Mouse (Mus musculus): ENCODE results near the gene Kcnb1. TPM values are rescaled to one million over a fixed set of nuclear protein-coding genes. Genes with fewer than 3 reads are reported as not detected.

Kcnb1 gene
- polyA plus RNA-seq, 1 experiment: not detected

DNA sequence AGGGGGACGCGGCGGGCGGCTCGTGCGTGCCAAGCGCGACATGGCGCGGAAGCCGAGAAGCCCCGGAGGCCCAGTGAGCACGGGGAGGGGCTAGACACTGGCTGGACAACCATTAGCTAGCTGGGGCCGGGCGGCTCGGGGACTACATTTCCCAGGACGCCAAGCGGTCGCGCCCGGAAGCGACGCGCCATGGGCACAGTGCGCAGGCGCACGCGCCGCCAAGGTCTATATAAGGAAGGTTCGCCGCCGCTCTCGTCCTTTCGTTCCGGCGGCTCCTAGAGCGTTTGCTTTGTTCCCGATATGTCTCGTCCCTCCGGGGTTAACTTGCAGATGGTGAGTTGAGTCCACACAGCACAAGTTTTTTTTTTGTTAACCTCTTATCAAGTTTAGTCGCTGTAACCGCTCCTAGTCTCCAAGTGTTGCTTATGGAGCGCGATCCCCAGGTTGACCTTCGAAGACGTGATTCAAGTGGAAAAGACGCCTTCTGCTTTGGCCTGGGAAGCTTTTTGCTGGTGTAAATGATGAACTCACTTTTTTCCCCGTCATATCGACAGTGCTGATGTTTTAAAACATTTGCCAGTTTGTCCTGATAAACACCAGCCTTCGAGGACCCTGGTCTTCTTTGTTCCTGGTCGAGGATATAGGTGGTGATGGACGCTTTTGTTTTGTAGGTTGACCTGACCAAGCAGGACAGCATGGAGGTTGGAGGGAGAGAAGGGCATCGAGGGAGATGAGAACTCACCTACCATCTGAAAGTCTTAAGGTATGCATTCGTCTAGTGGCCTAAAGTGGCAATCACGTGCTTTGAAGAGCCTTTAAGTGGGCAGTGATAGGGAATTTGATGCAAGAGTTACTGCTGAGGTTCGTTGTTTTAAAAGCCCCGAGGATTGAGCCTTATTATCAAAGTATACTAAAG lies 126.7 kb downstream of the Kcnb1 start, which contains the start of gene Znfx1:
Gene Znfx1, minus strand, starts transcription at position 51 of the 916 bp plus-strand sequence.
- Histone ChIP-seq H3K79me2 (ENCODE audit: control insufficient read depth, insufficient read depth) (peaks cover 77% of the 10 kb centered on the region), H3K36me3 (ENCODE audit: control insufficient read depth, insufficient read depth) (peaks cover 42% of the 10 kb centered on the region), H3K27me3 (ENCODE audit: control insufficient read depth, insufficient read depth, insufficient read length) (no peaks in the 10 kb centered on the region), H3ac (ENCODE audit: control insufficient read depth, insufficient read length, low read depth) (peak within 1 kb of the TSS; percentile 93), H3K4me3 (ENCODE audit: insufficient read depth, poor library complexity, severe bottlenecking) (peak within 1 kb of the TSS; percentile 83), H3K79me3 (ENCODE audit: low read depth) (peaks cover 44% of the 10 kb centered on the region)
- peak; percentile 57 for TF ChIP-seq MAX (IDR thresholded peaks at IDR 0.05)
- no peak for TF ChIP-seq CEBPB (IDR thresholded peaks at IDR 0.05; ENCODE audit: low read depth)
- no peak for TF ChIP-seq FOSL1 (IDR thresholded peaks at IDR 0.05; ENCODE audit: insufficient read depth, low read length, poor library complexity, severe bottlenecking)
- no peak for TF ChIP-seq MYOD1 (IDR thresholded peaks at IDR 0.05; ENCODE audit: control insufficient read depth, insufficient read length, low read depth)
- peak; percentile 35 for TF ChIP-seq USF1 (IDR thresholded peaks at IDR 0.05; ENCODE audit: low read depth)
- no peak for TF ChIP-seq CTCF (IDR thresholded peaks at IDR 0.05; ENCODE audit: control insufficient read depth, insufficient read depth, insufficient read length)
- TF ChIP-seq MYOG (IDR thresholded peaks at IDR 0.05; ENCODE audit: control insufficient read depth, extremely low read depth, insufficient read length): no peak

DNA sequence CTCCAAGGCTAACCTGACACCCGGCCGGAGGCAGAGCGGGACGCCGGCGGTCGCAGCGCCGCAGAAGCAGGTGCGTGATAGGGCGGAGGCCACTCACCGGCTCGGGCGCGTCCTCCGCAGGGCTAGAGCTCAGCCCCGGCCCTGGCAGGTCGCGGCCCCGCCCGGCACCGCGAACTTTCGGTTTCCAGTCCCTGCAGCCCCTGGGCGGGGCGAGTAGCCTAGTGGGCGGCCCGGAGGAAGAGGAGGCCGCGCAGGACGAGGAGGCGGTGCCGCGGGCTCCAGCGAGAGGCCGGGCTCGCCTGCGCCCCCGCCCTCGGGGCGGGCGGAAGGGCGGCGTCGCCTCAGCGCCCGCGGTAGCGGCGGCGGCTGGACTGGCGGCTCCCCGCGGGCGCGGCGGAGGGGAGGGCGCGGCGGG lies 127.5 kb downstream of the Kcnb1 start:
- no peak for TF ChIP-seq MYOD1 (IDR thresholded peaks at IDR 0.05; ENCODE audit: control insufficient read depth, insufficient read length, low read depth)
- Histone ChIP-seq H3K79me3 (ENCODE audit: low read depth) (peaks cover 44% of the 10 kb centered on the region), H3ac (ENCODE audit: control insufficient read depth, insufficient read length, low read depth) (peak overlapping the region; percentile 89), H3K36me3 (ENCODE audit: control insufficient read depth, insufficient read depth) (peaks cover 49% of the 10 kb centered on the region), H3K4me3 (ENCODE audit: insufficient read depth, poor library complexity, severe bottlenecking) (peak overlapping the region; percentile 83), H3K27me3 (ENCODE audit: control insufficient read depth, insufficient read depth, insufficient read length) (no peaks in the 10 kb centered on the region), H3K79me2 (ENCODE audit: control insufficient read depth, insufficient read depth) (peaks cover 77% of the 10 kb centered on the region)

DNA sequence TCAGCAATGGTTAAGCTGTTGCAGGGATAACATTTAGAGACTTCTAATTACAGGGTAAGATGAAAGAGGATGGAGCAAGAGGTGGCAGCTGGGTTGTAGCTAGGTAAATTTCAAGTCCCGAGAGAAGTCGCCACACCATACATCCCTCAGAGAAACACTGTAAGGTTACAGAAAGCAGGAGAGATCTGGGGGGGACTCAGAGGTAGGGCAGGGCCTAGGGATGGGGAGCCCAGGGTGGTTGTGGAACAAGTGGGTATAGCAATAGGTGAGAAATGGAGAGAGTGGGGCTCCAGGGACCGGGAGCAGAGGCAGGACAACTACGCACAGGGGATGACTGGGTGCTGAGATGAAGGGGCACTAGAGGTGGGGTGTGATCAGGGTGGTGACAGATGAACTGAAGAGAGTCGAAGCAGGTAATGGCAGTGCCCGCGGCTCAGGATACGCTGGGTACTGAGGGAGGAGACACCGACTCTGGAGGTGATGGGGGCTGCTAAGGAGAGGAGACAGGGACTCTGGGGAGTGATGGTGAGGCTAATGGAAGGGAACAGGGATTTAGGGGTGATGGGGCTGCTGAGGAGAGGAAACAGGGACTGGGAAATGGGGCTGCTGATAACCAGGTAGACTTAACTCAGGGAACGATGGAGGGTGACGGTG lies 128.4 kb downstream of the Kcnb1 start:
- Histone ChIP-seq H3K79me2 (ENCODE audit: control insufficient read depth, insufficient read depth) (peaks cover 86% of the 10 kb centered on the region), H3ac (ENCODE audit: control insufficient read depth, insufficient read length, low read depth) (peak overlapping the region; percentile 89), H3K36me3 (ENCODE audit: control insufficient read depth, insufficient read depth) (peaks cover 56% of the 10 kb centered on the region), H3K79me3 (ENCODE audit: low read depth) (peaks cover 47% of the 10 kb centered on the region), H3K27me3 (ENCODE audit: control insufficient read depth, insufficient read depth, insufficient read length) (no peaks in the 10 kb centered on the region), H3K4me3 (ENCODE audit: insufficient read depth, poor library complexity, severe bottlenecking) (peak overlapping the region; percentile 83)
- TF ChIP-seq CTCF (IDR thresholded peaks at IDR 0.05; ENCODE audit: control insufficient read depth, insufficient read depth, insufficient read length): no peak

DNA sequence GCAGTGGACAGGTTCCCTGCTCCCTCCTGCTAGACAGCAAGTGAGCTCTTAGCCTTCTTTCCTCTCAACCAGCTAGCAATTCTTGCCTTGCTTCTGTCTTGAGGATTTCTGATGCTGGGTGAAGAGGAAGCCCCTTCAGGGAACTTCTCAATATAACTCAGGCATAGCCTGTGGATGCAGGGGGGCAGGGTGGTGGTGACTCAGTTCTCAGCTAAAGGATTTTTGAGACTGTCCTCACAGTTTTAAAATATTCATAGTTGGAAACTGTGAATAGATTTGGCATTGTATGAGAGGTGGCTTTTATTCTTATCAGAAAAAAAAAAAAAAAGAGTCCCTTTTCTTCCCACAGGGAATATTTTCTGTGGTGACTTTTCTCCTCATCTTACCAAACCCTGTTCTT lies 129.2 kb downstream of the Kcnb1 start:
- Histone ChIP-seq H3K4me3 (ENCODE audit: insufficient read depth, poor library complexity, severe bottlenecking) (no peak overlapping the region), H3K79me3 (ENCODE audit: low read depth) (peaks cover 51% of the 10 kb centered on the region), H3K36me3 (ENCODE audit: control insufficient read depth, insufficient read depth) (peaks cover 56% of the 10 kb centered on the region), H3K79me2 (ENCODE audit: control insufficient read depth, insufficient read depth) (peaks cover 87% of the 10 kb centered on the region), H3ac (ENCODE audit: control insufficient read depth, insufficient read length, low read depth) (peak overlapping the region; percentile 6), H3K27me3 (ENCODE audit: control insufficient read depth, insufficient read depth, insufficient read length) (no peaks in the 10 kb centered on the region)
- TF ChIP-seq CTCF (IDR thresholded peaks at IDR 0.05; ENCODE audit: control insufficient read depth, insufficient read depth, insufficient read length): no peak
- TF ChIP-seq MYOD1 (IDR thresholded peaks at IDR 0.05; ENCODE audit: control insufficient read depth, insufficient read length, low read depth): no peak
- no peak for TF ChIP-seq CEBPB (IDR thresholded peaks at IDR 0.05; ENCODE audit: low read depth)
- no peak for TF ChIP-seq MYOG (IDR thresholded peaks at IDR 0.05; ENCODE audit: control insufficient read depth, extremely low read depth, insufficient read length)
- TF ChIP-seq MAX (IDR thresholded peaks at IDR 0.05): no peak
- no peak for TF ChIP-seq FOSL1 (IDR thresholded peaks at IDR 0.05; ENCODE audit: insufficient read depth, low read length, poor library complexity, severe bottlenecking)
- no peak for TF ChIP-seq USF1 (IDR thresholded peaks at IDR 0.05; ENCODE audit: low read depth)

DNA sequence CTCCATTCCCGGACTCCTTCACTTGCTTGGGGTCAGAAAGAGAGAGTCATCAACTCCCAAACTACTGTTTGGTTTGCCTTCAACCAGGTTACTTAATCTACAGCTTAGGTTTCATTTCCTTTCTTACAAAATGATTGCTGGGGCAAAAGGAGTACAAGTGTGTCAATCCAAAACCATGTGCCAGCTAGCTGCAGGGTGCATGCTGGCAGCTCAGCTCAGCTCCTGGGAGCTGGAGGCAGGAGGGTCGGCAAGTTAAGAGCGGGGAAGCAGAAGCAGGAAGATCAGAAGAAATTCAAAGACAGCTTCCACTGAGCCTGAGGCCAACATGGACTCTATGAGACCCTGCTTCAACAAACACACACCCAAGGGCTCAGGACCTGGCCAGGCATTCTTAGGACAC lies 129.6 kb downstream of the Kcnb1 start:
- H3ac ChIP-seq (ENCODE audit: control insufficient read depth, insufficient read length, low read depth): peak overlapping the region; percentile 6
- peaks cover 87% of the 10 kb centered on the region for H3K79me2 ChIP-seq (ENCODE audit: control insufficient read depth, insufficient read depth)
- no peak overlapping the region for H3K4me3 ChIP-seq (ENCODE audit: insufficient read depth, poor library complexity, severe bottlenecking)
- H3K36me3 ChIP-seq (ENCODE audit: control insufficient read depth, insufficient read depth): peaks cover 56% of the 10 kb centered on the region
- TF ChIP-seq FOSL1 (IDR thresholded peaks at IDR 0.05; ENCODE audit: insufficient read depth, low read length, poor library complexity, severe bottlenecking) (no peak), MYOD1 (IDR thresholded peaks at IDR 0.05; ENCODE audit: control insufficient read depth, insufficient read length, low read depth) (no peak), USF1 (IDR thresholded peaks at IDR 0.05; ENCODE audit: low read depth) (no peak), MYOG (IDR thresholded peaks at IDR 0.05; ENCODE audit: control insufficient read depth, extremely low read depth, insufficient read length) (no peak), CEBPB (IDR thresholded peaks at IDR 0.05; ENCODE audit: low read depth) (no peak), MAX (IDR thresholded peaks at IDR 0.05) (no peak), CTCF (IDR thresholded peaks at IDR 0.05; ENCODE audit: control insufficient read depth, insufficient read depth, insufficient read length) (no peak)
- peaks cover 50% of the 10 kb centered on the region for H3K79me3 ChIP-seq (ENCODE audit: low read depth)
- no peaks in the 10 kb centered on the region for H3K27me3 ChIP-seq (ENCODE audit: control insufficient read depth, insufficient read depth, insufficient read length)
